Mouse (Mus musculus): Measurements from ENCODE around the gene Lrrc25. TPM values are rescaled to one million over a fixed set of nuclear protein-coding genes. Genes with fewer than 3 reads are reported as not detected.

The Lrrc25 gene
- polyA plus RNA-seq, 1 experiment from 2014 or later = 4.0 TPM

DNA sequence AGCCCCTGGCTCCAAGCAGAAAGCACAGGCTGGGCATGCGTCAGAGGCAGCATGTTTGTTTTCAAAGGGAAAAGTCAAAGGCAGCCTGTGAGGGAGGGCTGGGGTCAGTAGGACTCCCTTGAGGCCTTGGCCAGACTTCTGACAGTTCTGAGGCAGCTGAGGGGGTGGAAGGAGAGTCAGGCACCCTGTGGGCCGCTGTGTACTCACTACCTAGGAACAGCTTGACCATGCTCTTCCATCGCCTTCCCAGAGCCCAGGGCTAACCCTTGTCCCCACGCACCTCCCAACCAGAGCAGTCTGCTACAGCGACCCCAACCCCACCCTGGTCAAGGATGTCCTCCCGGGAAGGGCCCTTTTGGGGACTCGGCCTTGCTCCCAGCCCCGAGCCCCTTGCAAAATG is 22.8 kb upstream of the Lrrc25 start:
- peaks cover 47% of the 10 kb centered on the region for H3K4me1 ChIP-seq
- 46% methylated on average over 8 of the region's 8 CpGs for WGBS

DNA sequence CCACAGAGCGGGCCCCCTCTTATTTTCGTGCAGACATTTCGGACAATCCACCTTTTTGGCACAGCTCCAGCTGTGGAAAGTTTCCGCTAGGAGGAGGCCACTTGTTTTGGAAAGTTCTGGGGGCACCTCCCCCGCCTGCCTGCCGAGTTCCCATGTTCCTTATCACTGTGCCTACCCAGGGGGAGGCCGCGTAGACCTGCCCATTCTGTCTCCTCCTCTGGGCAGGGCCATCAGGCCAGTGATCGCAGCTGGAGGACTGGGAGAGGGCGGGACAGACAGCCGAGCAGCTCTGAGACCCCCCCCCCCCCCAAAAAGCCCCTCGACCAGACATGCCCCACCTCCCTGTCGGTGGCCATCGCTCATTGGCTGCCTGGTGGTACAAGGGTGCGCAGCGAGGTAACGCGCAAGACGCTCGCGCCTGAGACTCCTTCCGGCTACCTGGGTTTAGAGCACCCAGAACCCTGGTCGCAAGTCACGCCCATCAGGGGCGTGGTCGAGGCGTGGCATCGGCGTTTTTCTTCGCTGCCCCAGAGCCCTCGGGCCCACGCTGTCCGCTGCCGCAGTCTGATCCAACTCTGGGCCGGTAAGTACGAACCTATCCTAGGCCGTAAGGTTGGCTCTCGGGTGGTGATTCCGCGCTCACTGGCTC is 21.9 kb upstream of the Lrrc25 start, which contains the start of gene Isyna1:
Gene Isyna1, plus strand, starts transcription at position 413 of the 649 bp plus-strand sequence.
- Histone ChIP-seq H3K4me1 (peaks cover 57% of the 10 kb centered on the region), H3K36me3 (peaks cover 42% of the 10 kb centered on the region), H3K27ac (replicated peaks) (peak within 1 kb of the TSS; percentile 83), H3K9ac (peak within 1 kb of the TSS; percentile 61), H3K4me2 (replicated peaks) (peak within 1 kb of the TSS; percentile 98), H3K9me3 (replicated peaks) (no peaks in the 10 kb centered on the region), H3K4me3 (replicated peaks) (peak within 1 kb of the TSS; percentile 58), H3K27me3 (no peaks in the 10 kb centered on the region)
- under 1% methylated on average over 39 of the region's 40 CpGs for WGBS
- ATAC-seq (ENCODE audit: insufficient number of reproducible peaks, low FRiP score, low TSS enrichment, low read depth) = peak; percentile 89

More for the DNA sequence above, 22.8 kb upstream of the Lrrc25 start:
- Histone ChIP-seq H3K9me3 (replicated peaks) (no peaks in the 10 kb centered on the region), H3K4me2 (replicated peaks) (peak overlapping the region; percentile 98), H3K36me3 (peaks cover 50% of the 10 kb centered on the region), H3K4me3 (replicated peaks) (peak overlapping the region; percentile 58; the same call in 1 of the 2 replicates), H3K27ac (replicated peaks) (peak overlapping the region; percentile 83), H3K27me3 (no peaks in the 10 kb centered on the region), H3K9ac (0 out of 2 replicates have a peak overlapping the region, but pooled peaks have one; percentile 23)
- no peak for ATAC-seq (ENCODE audit: insufficient number of reproducible peaks, low FRiP score, low TSS enrichment, low read depth)

DNA sequence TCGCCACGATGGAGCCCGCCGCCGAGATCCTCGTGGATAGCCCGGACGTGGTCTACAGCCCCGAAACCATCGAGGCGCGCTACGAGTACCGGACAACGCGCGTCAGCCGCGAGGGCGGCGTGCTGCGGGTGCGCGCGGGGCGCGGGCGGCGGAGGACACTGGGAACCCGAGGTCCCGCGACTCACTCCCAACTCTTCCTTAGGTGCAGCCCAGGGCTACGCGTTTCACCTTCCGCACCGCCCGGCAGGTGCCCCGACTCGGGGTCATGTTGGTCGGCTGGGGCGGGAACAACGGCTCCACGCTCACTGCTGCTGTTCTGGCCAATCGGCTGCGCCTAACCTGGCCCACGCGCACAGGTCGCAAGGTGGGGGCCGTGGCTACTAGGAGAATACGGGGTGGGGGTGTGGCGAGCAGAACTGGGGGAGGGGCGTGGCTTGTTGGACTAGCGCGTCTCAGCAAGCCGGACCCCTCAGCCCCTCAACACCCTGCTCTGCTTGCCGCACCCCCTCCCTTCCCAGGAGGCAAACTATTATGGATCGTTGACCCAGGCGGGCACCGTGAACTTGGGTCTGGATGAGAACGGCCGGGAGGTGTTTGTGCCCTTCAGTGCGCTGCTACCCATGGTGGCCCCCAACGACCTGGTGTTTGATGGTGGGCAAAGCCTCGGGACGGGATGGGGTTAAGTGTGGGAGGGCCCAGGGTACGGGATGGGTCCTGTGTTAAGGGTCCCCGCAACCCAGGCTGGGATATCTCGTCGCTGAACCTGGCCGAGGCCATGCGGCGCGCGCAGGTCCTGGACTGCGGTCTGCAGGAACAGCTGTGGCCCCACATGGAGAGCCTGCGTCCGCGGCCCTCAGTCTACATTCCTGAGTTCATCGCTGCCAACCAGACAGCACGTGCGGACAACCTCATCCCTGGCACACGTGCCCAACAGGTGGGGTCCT is 21.1 kb upstream of the Lrrc25 start:
- H3K4me2 ChIP-seq (replicated peaks) = peak overlapping the region; percentile 98
- 9% methylated on average over 82 of the region's 82 CpGs for WGBS
- peak overlapping the region; percentile 58 for H3K4me3 ChIP-seq (replicated peaks)
- peaks cover 63% of the 10 kb centered on the region for H3K4me1 ChIP-seq
- no peak for ATAC-seq (ENCODE audit: insufficient number of reproducible peaks, low FRiP score, low TSS enrichment, low read depth)
- H3K9me3 ChIP-seq (replicated peaks) = no peaks in the 10 kb centered on the region
- H3K27me3 ChIP-seq = no peaks in the 10 kb centered on the region
- peaks cover 34% of the 10 kb centered on the region for H3K36me3 ChIP-seq
- peak overlapping the region; percentile 61 for H3K9ac ChIP-seq
- H3K27ac ChIP-seq (replicated peaks) = peak overlapping the region; percentile 83

- Histone ChIP-seq H3K36me3 (peaks cover 25% of the 10 kb centered on the region), H3K27me3 (no peaks in the 10 kb centered on the region), H3K9ac (no peak overlapping the region), H3K4me2 (replicated peaks) (peak overlapping the region; percentile 98; the same call in 1 of the 2 replicates), H3K9me3 (replicated peaks) (no peaks in the 10 kb centered on the region), H3K4me3 (replicated peaks) (peak overlapping the region; percentile 58; the same call in 1 of the 2 replicates), H3K4me1 (peaks cover 69% of the 10 kb centered on the region), H3K27ac (replicated peaks) (no peak overlapping the region)
- WGBS = 91% methylated on average over 12 of the region's 12 CpGs
- no peak for ATAC-seq (ENCODE audit: insufficient number of reproducible peaks, low FRiP score, low TSS enrichment, low read depth)
Measured at GRCm38 (mm10) chr8:70595811-70596210, 20.1 kb upstream of the Lrrc25 start.

DNA sequence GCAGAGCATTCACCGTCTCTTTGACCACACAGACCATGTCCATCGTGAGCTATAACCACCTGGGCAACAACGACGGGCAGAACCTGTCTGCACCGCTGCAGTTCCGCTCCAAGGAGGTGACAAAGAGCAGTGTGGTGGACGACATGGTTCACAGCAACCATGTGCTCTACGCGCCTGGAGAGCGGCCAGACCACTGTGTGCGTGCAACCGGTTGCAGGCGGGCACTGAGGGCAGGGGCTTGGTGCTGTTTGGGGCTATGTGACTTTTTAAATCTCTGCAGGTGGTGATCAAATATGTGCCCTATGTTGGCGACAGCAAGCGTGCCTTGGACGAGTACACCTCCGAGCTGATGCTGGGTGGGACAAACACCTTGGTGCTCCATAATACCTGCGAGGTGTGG is 19.7 kb upstream of the Lrrc25 start:
- no peaks in the 10 kb centered on the region for H3K9me3 ChIP-seq (replicated peaks)
- H3K36me3 ChIP-seq = peaks cover 24% of the 10 kb centered on the region
- no peak overlapping the region for H3K9ac ChIP-seq
- WGBS = 91% methylated on average over 18 of the region's 18 CpGs
- no peak overlapping the region for H3K27ac ChIP-seq (replicated peaks)
- H3K4me1 ChIP-seq = peaks cover 74% of the 10 kb centered on the region
- H3K27me3 ChIP-seq = no peaks in the 10 kb centered on the region
- H3K4me3 ChIP-seq (replicated peaks) = 0 out of 2 replicates have a peak overlapping the region, but pooled peaks have one; percentile 58
- H3K4me2 ChIP-seq (replicated peaks) = no peak overlapping the region
- no peak for ATAC-seq (ENCODE audit: insufficient number of reproducible peaks, low FRiP score, low TSS enrichment, low read depth)

DNA sequence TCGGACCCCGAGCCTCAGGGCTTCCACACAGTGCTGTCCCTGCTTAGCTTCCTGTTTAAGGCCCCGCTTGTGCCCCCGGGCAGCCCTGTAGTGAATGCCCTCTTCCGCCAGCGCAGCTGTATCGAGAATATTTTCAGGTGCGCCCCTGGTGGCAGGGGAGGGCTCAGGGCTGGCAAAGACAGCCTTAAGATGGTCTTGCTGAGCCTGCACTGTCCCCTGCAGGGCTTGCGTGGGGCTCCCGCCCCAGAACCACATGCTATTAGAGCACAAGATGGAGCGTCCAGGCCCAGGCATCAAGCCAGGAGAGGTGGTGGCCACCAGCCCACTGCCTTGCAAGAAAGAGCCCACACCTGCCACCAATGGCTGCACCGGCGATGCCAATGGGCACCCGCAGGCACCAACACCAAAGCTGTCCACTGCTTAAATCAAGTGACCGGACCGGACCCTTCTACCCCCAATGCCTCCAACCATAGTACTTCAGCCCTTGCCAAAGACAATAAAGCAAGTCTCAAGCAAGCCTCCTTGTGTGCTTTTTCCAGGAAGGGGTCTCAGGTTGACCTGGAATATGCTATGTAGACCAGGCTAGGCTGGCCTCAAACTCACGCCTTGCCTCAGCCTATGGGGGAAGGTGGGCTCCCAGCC is 19.1 kb upstream of the Lrrc25 start:
- H3K27ac ChIP-seq (replicated peaks) = no peak overlapping the region
- 79% methylated on average over 17 of the region's 17 CpGs for WGBS
- H3K36me3 ChIP-seq = peaks cover 21% of the 10 kb centered on the region
- no peaks in the 10 kb centered on the region for H3K9me3 ChIP-seq (replicated peaks)
- H3K4me3 ChIP-seq (replicated peaks) = peak overlapping the region; percentile 50
- ATAC-seq (ENCODE audit: insufficient number of reproducible peaks, low FRiP score, low TSS enrichment, low read depth) = no peak
- H3K4me2 ChIP-seq (replicated peaks) = peak overlapping the region; percentile 85
- H3K4me1 ChIP-seq = peaks cover 77% of the 10 kb centered on the region
- H3K27me3 ChIP-seq = no peaks in the 10 kb centered on the region
- H3K9ac ChIP-seq = no peak overlapping the region

DNA sequence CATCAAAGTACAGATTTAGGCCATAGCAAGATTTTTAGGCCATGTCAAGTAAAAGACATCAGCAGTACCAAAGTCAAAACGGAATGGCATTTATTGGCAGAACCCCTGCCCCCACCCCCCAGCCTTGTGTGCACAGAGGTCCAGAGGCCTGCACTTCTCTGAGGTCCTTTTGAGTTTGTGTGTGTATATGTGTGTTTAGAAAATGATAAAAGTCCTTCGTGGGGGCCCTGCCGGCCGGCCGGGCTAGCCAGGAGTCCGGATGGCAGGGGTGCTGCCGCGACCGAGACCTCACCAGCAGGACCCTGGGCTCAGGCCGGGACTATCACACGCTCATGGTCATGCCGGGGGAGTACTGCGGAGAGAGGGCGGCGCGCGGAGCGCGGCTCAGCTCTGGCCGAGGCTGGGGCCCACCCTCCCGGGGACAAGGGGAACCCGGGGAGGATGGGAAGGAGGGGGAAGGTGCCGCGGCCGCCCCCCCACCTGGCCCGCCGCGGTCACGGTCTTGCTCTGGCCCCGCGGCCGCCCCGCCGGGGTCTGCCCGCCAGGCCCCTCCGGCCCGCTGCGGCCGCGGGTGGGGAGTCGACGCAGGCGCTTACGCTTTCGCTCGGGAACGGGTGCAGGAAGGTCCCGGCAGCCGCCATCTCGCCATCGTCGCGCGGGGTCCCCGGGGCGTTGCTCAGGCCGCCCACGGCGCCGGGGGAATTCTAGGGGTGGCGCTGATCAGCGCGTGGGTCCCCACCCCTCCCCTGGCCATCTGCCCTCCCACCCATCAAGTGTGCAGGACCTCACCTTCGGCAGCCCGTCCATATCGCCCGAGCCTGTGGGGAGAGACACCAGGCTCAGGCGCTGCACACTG is 18.3 kb upstream of the Lrrc25 start:
- no peaks in the 10 kb centered on the region for H3K9me3 ChIP-seq (replicated peaks)
- H3K9ac ChIP-seq = peak overlapping the region; percentile 47
- 10% methylated on average over 43 of the region's 68 CpGs for WGBS
- peak overlapping the region; percentile 50 for H3K4me3 ChIP-seq (replicated peaks)
- peak overlapping the region; percentile 68 for H3K27ac ChIP-seq (replicated peaks)
- peaks cover 77% of the 10 kb centered on the region for H3K4me1 ChIP-seq
- no peaks in the 10 kb centered on the region for H3K27me3 ChIP-seq
- peak overlapping the region; percentile 85 for H3K4me2 ChIP-seq (replicated peaks)
- H3K36me3 ChIP-seq = peaks cover 24% of the 10 kb centered on the region
- ATAC-seq (ENCODE audit: insufficient number of reproducible peaks, low FRiP score, low TSS enrichment, low read depth) = no peak

DNA sequence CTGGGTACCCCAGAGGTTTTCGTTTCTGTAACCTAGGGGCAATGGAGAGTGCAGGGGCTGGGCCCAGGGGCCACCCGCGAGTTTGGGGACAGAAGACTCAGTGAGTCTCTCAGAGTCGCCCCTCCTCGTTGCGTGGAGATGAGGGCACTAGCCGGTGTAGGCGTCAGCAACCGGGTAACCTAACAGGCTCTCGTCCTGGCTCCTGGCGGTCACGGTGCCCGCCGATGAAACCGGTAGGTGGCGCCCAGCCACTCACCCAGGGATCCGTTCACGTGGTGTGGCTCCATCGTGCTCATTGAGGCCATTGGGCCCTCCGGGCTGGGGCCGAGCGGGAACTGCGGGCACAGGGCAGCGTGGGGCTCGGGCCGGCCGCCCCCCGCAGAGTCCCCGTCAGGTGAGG is 17.7 kb upstream of the Lrrc25 start:
- no peaks in the 10 kb centered on the region for H3K27me3 ChIP-seq
- H3K36me3 ChIP-seq = peaks cover 27% of the 10 kb centered on the region
- peak overlapping the region; percentile 47 for H3K9ac ChIP-seq
- H3K9me3 ChIP-seq (replicated peaks) = no peaks in the 10 kb centered on the region
- peak overlapping the region; percentile 50 for H3K4me3 ChIP-seq (replicated peaks)
- H3K4me2 ChIP-seq (replicated peaks) = peak overlapping the region; percentile 85
- WGBS = 3% methylated on average over 29 of the region's 29 CpGs
- 0 out of 2 replicates have a peak, but pooled peaks have one; percentile 17 for ATAC-seq (ENCODE audit: insufficient number of reproducible peaks, low FRiP score, low TSS enrichment, low read depth)
- H3K4me1 ChIP-seq = peaks cover 72% of the 10 kb centered on the region
- H3K27ac ChIP-seq (replicated peaks) = peak overlapping the region; percentile 68

DNA sequence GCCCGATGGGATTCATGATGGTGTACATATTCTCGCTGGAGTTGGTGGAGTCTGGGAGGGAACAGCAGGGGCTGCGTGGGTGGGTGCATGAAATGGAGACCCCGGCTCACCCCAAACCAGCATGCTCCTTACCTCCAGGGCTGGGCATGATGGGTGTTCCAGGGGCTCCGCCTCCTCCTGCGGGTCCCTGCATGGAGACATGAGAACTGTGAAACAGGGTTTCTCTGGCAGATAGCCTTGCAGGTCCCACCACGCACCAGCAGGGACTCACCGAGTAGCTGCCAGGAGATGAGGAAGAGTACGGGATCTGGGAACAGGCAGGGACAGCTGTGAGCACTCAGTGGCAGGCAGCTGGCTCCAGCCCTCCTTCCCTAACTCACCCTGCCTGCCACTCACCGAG is 17.2 kb upstream of the Lrrc25 start:
- peaks cover 68% of the 10 kb centered on the region for H3K4me1 ChIP-seq
- H3K27ac ChIP-seq (replicated peaks) = peak overlapping the region; percentile 68
- peak overlapping the region; percentile 50 for H3K4me3 ChIP-seq (replicated peaks)
- H3K27me3 ChIP-seq = no peaks in the 10 kb centered on the region
- no peak for ATAC-seq (ENCODE audit: insufficient number of reproducible peaks, low FRiP score, low TSS enrichment, low read depth)
- peaks cover 27% of the 10 kb centered on the region for H3K36me3 ChIP-seq
- WGBS = 15% methylated on average over 10 of the region's 10 CpGs
- H3K9me3 ChIP-seq (replicated peaks) = no peaks in the 10 kb centered on the region
- no peak overlapping the region; the same call in 1 of the 2 replicates for H3K9ac ChIP-seq
- peak overlapping the region; percentile 85 for H3K4me2 ChIP-seq (replicated peaks)

GRCm38 (mm10) chr8:70599507-70600290 is 16.3 kb upstream of the Lrrc25 start:
- WGBS = 82% methylated on average over 12 of the region's 12 CpGs
- H3K36me3 ChIP-seq = peaks cover 27% of the 10 kb centered on the region
- no peak overlapping the region for H3K9ac ChIP-seq
- no peak overlapping the region for H3K27ac ChIP-seq (replicated peaks)
- H3K4me3 ChIP-seq (replicated peaks) = no peak overlapping the region
- no peaks in the 10 kb centered on the region for H3K9me3 ChIP-seq (replicated peaks)
- H3K4me1 ChIP-seq = peaks cover 62% of the 10 kb centered on the region
- no peak overlapping the region for H3K4me2 ChIP-seq (replicated peaks)
- no peak for ATAC-seq (ENCODE audit: insufficient number of reproducible peaks, low FRiP score, low TSS enrichment, low read depth)
- no peaks in the 10 kb centered on the region for H3K27me3 ChIP-seq

Measured in embryonic facial prominence, embryonic 15.5 days (tissue).